11 mouse cellular contexts compared by ENCODE assay signal in genomic region chr6:8582377-8582776, GRCm38 (mm10).
DNase-seq lines count a peak whose midpoint lies in the region.
"Had no signal": no experiment of that assay in that cellular context is flagged by ENCODE, and none has a peak within 500 bp of the region (broad histone marks: within the 10 kb centered on the region; RNA-seq: fewer than 3 reads in every experiment).

No protein-coding gene starts in this region.

- peak; percentile 20 to 22 for DNase-seq in cerebellum, adult 18-20 months
- DNase-seq in cerebellum, adult 11 months: no peak
- peak; percentile 13 for DNase-seq in layer of hippocampus, adult 11-12 months (ENCODE audit: low spot score)
- DNase-seq in layer of hippocampus, adult 9-10 months (ENCODE audit: low spot score): no peak
- peak; percentile 12 to 24 for DNase-seq in cerebellum, postnatal 14 days
- peak; percentile 8 to 24 for DNase-seq in layer of hippocampus, postnatal 14 days (ENCODE audit: low spot score in 2 of 2)
- no peak for DNase-seq in lung, adult 18-20 months
- no peak for DNase-seq in adrenal gland, postnatal 10 days
- DNase-seq: adrenal gland, postnatal 14 days; gastrocnemius, postnatal 14 days; heart, adult 2 months had no signal

Comparison
In these comparisons a context has a peak if more than half of its experiments do, and no peak if none do; other contexts are left out.
1. DNase-seq: peak in cerebellum, adult 18-20 months (2 of 2), layer of hippocampus, adult 11-12 months (single experiment), cerebellum, postnatal 14 days (2 of 2) and layer of hippocampus, postnatal 14 days (2 of 2); none in cerebellum, adult 11 months (single experiment), layer of hippocampus, adult 9-10 months (single experiment), lung, adult 18-20 months (0 of 2) and adrenal gland, postnatal 10 days (single experiment).